Mouse (Mus musculus): ENCODE results near the gene Mcat. TPM values are rescaled to one million over a fixed set of nuclear protein-coding genes. Genes with fewer than 3 reads are reported as not detected.

Gene Mcat
- polyA plus RNA-seq, 1 experiment from 2014 or later = 21.0 TPM

- ATAC-seq (ENCODE audit: low read depth) = peak; percentile 22; the same call in 1 of the 2 replicates
- peaks cover 78% of the 10 kb centered on the region for H3K4me1 ChIP-seq (replicated peaks)
- WGBS (ENCODE audit: insufficient replicate concordance) = 1% methylated on average over 27 of the region's 27 CpGs
Measured at GRCm38 (mm10) chr15:83563857-83564651, 467 bp upstream of the Mcat start.

DNA sequence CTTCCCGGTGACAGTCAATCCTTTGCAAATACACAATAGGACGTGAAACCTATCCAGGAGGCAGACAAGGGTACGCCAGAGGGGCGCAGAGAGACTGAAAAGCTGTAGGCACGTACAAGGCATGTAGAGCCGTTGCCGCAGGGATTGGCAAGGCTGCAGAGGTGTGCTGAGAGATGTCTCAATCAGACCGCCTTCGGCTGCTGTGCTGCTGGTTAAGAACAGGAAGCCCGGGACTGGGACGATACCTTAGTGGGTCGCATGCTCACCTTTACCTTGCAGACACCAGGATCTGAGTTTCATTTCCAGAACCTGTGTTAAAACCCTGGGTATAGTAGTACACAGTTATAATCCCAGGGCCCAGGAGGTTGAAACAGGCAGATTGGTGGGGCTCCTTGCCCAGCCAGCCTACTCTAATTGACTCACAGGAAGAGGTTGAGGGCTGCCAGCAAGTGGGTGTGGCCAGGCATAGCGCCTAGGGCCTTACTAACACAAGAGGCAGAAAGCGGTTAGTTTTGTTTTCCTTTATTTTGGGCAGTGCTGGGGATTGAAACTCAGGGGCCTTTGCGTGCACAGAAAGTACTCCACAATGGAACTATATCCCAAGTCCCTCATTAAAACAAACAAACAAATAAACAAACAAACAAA, 839 bp downstream of the Mcat start:
- H3K4me2 ChIP-seq = peak overlapping the region; percentile 86
- peak overlapping the region; percentile 88 for H3K9ac ChIP-seq
- WGBS (ENCODE audit: insufficient replicate concordance) = 21% methylated on average over 15 of the region's 15 CpGs

More at GRCm38 (mm10) chr15:83563857-83564651, 467 bp upstream of the Mcat start:
- H3K27ac ChIP-seq = peak overlapping the region; percentile 96
- DNase-seq = peak; percentile 56
- no peaks in the 10 kb centered on the region for H3K27me3 ChIP-seq
- peak overlapping the region; percentile 88 for H3K9ac ChIP-seq
- H3K4me3 ChIP-seq (replicated peaks) = peak overlapping the region; percentile 77
- H3K36me3 ChIP-seq = no peaks in the 10 kb centered on the region
- H3K4me2 ChIP-seq = peak overlapping the region; percentile 86
- no peaks in the 10 kb centered on the region for H3K9me3 ChIP-seq (replicated peaks)

DNA sequence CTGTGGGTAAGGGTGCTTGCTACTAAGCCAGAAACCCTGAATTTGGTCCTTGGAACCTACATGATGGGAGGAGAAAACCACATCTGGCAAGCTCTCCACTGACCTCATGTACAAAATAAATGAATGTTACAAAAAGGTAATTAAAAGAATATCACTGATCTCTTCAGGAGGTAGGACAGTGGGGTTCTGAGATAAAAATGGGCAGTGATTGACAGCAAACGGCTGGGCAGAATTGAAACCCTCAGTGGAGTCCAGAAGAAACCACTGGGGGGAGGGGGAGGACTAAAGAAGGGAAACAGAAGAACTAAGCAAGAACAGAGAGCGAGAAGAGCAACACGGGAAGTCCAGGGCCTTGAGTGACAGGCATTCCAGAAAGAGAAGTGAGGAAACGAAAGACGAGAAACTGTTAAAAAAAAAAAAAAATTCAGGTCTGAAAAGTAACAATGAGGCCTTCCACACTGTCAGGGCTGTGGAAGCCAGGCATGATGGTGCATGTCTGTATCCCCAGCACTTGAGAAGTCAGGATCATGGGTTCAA, 2.6 kb downstream of the Mcat start:
- WGBS (ENCODE audit: insufficient replicate concordance) = 23% methylated on average over 5 of the region's 5 CpGs
- Histone ChIP-seq H3K4me2 (no peak overlapping the region), H3K4me3 (replicated peaks) (no peak overlapping the region), H3K36me3 (no peaks in the 10 kb centered on the region), H3K9ac (no peak overlapping the region), H3K27me3 (no peaks in the 10 kb centered on the region), H3K9me3 (replicated peaks) (no peaks in the 10 kb centered on the region), H3K4me1 (replicated peaks) (peaks cover 50% of the 10 kb centered on the region), H3K27ac (0 out of 2 replicates have a peak overlapping the region, but pooled peaks have one; percentile 23)
- DNase-seq = no peak
- ATAC-seq (ENCODE audit: low read depth) = no peak

More for the DNA sequence above, 839 bp downstream of the Mcat start:
- Histone ChIP-seq H3K27me3 (no peaks in the 10 kb centered on the region), H3K4me1 (replicated peaks) (peaks cover 65% of the 10 kb centered on the region), H3K36me3 (no peaks in the 10 kb centered on the region), H3K4me3 (replicated peaks) (peak overlapping the region; percentile 77), H3K9me3 (replicated peaks) (no peaks in the 10 kb centered on the region), H3K27ac (peak overlapping the region; percentile 96)
- ATAC-seq (ENCODE audit: low read depth) = peak; percentile 42
- DNase-seq = peak; percentile 65

DNA sequence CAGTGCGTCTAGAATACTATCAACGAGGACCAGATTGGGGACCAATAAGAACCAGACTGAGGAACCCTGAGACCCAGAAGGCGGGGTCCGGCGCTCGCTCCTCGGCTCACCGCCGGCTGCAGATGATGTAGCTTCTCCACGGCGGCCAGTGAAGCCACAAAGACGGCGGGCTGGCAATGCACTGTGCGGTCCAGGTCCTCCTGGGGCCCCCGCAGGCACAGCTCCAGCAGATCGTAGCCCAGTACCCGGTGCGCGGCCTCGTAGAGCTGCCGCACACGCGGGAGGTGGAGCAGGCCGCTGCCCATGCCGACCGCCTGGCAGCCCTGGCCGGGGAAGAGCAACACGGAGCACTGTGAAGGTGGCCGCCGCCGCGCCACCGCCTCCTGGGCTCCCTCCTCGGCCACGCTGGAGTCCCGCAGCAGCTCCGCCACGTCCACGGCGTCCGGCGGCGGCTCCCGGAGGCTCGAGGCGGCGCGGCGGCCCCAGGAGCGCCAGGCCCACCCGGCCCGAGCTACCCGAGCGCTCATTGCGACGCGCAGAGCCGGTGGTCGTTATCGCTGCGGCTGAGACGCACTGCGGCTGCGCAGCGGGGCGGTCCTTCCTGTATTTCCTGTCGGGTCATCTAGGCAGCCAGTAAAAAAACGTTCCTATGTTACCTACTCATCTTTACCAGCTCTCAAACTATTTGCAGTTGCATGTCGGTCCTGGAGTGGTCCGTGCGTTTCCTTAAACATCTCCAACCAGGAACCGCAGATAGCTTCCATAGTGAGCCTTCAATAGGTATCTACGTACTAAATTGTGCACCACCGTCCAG, 8.2 kb downstream of the Mcat start:
- Histone ChIP-seq H3K4me2 (peak overlapping the region; percentile 94), H3K9ac (peak overlapping the region; percentile 95), H3K27me3 (no peaks in the 10 kb centered on the region), H3K4me3 (replicated peaks) (peak overlapping the region; percentile 88), H3K36me3 (peaks cover 23% of the 10 kb centered on the region), H3K27ac (peak overlapping the region; percentile 92), H3K4me1 (replicated peaks) (peaks cover 17% of the 10 kb centered on the region), H3K9me3 (replicated peaks) (no peaks in the 10 kb centered on the region)
- under 1% methylated on average over 74 of the region's 74 CpGs for WGBS (ENCODE audit: insufficient replicate concordance)
- ATAC-seq (ENCODE audit: low read depth) (peak; percentile 88), DNase-seq (peak; percentile 87)

DNA sequence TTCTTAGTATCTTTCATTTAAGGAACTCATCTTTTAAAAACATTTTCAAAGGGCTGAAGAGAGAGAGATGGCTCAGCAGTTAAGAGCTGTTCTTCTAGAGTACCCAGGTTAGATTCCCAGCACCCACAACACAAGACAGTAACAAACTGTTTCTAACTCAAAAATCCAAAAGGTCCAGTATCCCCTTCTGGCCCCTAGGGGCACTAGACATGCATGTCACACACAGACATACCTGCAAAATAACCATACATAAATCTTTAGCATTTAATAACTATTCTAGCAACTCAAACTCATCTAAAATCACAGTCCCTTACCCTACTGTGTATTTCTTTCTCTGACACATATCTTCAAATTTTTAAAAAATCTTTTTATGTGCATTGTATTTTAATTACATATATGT, 9.8 kb downstream of the Mcat start:
- DNase-seq (no peak), ATAC-seq (ENCODE audit: low read depth) (no peak)
- Histone ChIP-seq H3K9ac (no peak overlapping the region), H3K27ac (no peak overlapping the region), H3K4me1 (replicated peaks) (peaks cover 17% of the 10 kb centered on the region), H3K4me3 (replicated peaks) (no peak overlapping the region), H3K9me3 (replicated peaks) (no peaks in the 10 kb centered on the region), H3K4me2 (no peak overlapping the region), H3K36me3 (peaks cover 37% of the 10 kb centered on the region), H3K27me3 (no peaks in the 10 kb centered on the region)

GRCm38 (mm10) chr15:83550137-83550536, 13.4 kb downstream of the Mcat start:
- Histone ChIP-seq H3K9me3 (replicated peaks) (no peaks in the 10 kb centered on the region), H3K4me1 (replicated peaks) (peaks cover 11% of the 10 kb centered on the region), H3K4me2 (no peak overlapping the region), H3K27ac (no peak overlapping the region), H3K36me3 (peaks cover 69% of the 10 kb centered on the region), H3K9ac (no peak overlapping the region), H3K4me3 (replicated peaks) (no peak overlapping the region), H3K27me3 (no peaks in the 10 kb centered on the region)
- WGBS (ENCODE audit: insufficient replicate concordance) = 75% methylated on average over 2 of the region's 2 CpGs
- DNase-seq (no peak), ATAC-seq (ENCODE audit: low read depth) (no peak)

- Histone ChIP-seq H3K9ac (no peak overlapping the region), H3K9me3 (replicated peaks) (no peaks in the 10 kb centered on the region), H3K36me3 (peaks cover 60% of the 10 kb centered on the region), H3K4me1 (replicated peaks) (no peaks in the 10 kb centered on the region), H3K4me2 (no peak overlapping the region), H3K27ac (no peak overlapping the region), H3K27me3 (no peaks in the 10 kb centered on the region), H3K4me3 (replicated peaks) (no peak overlapping the region)
- DNase-seq (no peak), ATAC-seq (ENCODE audit: low read depth) (no peak)
- 87% methylated on average over 8 of the region's 8 CpGs for WGBS (ENCODE audit: insufficient replicate concordance)
Measured at GRCm38 (mm10) chr15:83547144-83547543, 16.4 kb downstream of the Mcat start.

DNA sequence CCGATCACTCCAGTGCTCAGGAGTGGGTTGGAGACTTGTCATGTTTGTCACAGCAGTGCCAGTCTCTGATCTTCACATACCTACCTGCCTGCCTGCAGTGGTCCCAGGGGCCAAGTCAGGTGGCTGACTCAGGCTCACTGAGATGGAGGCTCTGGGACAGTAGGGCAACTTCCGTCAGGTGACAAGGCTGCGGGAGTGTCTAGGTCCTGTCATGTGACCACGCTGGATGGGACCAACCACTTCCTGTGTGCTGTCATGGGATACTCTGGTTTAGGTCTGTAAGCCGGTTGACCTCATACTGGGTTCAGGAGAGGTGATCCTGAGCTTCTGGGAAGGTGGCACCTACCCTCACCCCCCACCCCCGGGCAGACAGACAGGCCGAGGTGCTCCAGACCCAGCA, 17.6 kb downstream of the Mcat start:
- Histone ChIP-seq H3K4me1 (replicated peaks) (no peaks in the 10 kb centered on the region), H3K9me3 (replicated peaks) (no peaks in the 10 kb centered on the region), H3K27me3 (no peaks in the 10 kb centered on the region), H3K9ac (no peak overlapping the region), H3K27ac (no peak overlapping the region), H3K4me3 (replicated peaks) (no peak overlapping the region), H3K36me3 (peaks cover 51% of the 10 kb centered on the region), H3K4me2 (no peak overlapping the region)
- DNase-seq (no peak), ATAC-seq (ENCODE audit: low read depth) (no peak)
- 79% methylated on average over 7 of the region's 7 CpGs for WGBS (ENCODE audit: insufficient replicate concordance)

- H3K4me2 ChIP-seq = no peak overlapping the region
- DNase-seq = no peak
- no peaks in the 10 kb centered on the region for H3K9me3 ChIP-seq (replicated peaks)
- H3K4me3 ChIP-seq (replicated peaks) = no peak overlapping the region
- 60% methylated on average over 9 of the region's 9 CpGs for WGBS (ENCODE audit: insufficient replicate concordance)
- H3K27ac ChIP-seq = no peak overlapping the region
- no peak for ATAC-seq (ENCODE audit: low read depth)
- no peak overlapping the region for H3K9ac ChIP-seq
- peaks cover 12% of the 10 kb centered on the region; the same call in 1 of the 2 replicates for H3K4me1 ChIP-seq (replicated peaks)
- H3K36me3 ChIP-seq = peaks cover 12% of the 10 kb centered on the region
- no peaks in the 10 kb centered on the region for H3K27me3 ChIP-seq
Measured at GRCm38 (mm10) chr15:83541647-83542287, 21.8 kb downstream of the Mcat start.

GRCm38 (mm10) chr15:83539905-83540304, 23.7 kb downstream of the Mcat start:
- no peaks in the 10 kb centered on the region for H3K27me3 ChIP-seq
- H3K4me3 ChIP-seq (replicated peaks) = no peak overlapping the region
- H3K9ac ChIP-seq = no peak overlapping the region
- H3K4me1 ChIP-seq (replicated peaks) = peaks cover 12% of the 10 kb centered on the region; the same call in 1 of the 2 replicates
- ATAC-seq (ENCODE audit: low read depth) (no peak), DNase-seq (no peak)
- no peak overlapping the region for H3K27ac ChIP-seq
- 38% methylated on average over 4 of the region's 4 CpGs for WGBS (ENCODE audit: insufficient replicate concordance)
- no peaks in the 10 kb centered on the region for H3K9me3 ChIP-seq (replicated peaks)
- H3K4me2 ChIP-seq = no peak overlapping the region
- no peaks in the 10 kb centered on the region for H3K36me3 ChIP-seq
